Mouse (Mus musculus) CH12.LX (cell line): Measurements from ENCODE around the gene Cep97.
A peak's percentile ranks its signal among the peaks of the same experiment; 100 is the strongest.

ENCODE experiments used
- BHLHE40 ChIP-seq: IDR thresholded peaks from 2 replicates; pipeline ENCODE4 v1.6.1; 2011; ENCODE audit warnings: mild to moderate bottlenecking, low read depth, low read length, improper control_type of control experiment
- CTCF ChIP-seq, 2 experiments: IDR thresholded peaks in 1 of 2; conservative IDR thresholded peaks in 1 of 2; 2 replicates each; pipeline ENCODE4 v1.5.1; 2011 to 2012; ENCODE audit warnings: low read depth in 2 of 2, low read length in 2 of 2, improper control_type of control experiment in 1 of 2, inconsistent platforms in 1 of 2, mild to moderate bottlenecking in 1 of 2, moderate library complexity in 1 of 2
- E2F4 ChIP-seq: IDR thresholded peaks from 2 replicates; pipeline ENCODE4 v1.6.1; 2011; ENCODE audit warnings: low read depth, low read length, improper control_type of control experiment; ENCODE audit not compliant: insufficient replicate concordance
- ELF1 ChIP-seq: IDR thresholded peaks from 2 replicates; pipeline ENCODE4 v1.6.1; 2014; ENCODE audit warnings: low read depth, mild to moderate bottlenecking, inconsistent platforms, low read length, improper control_type of control experiment
- HCFC1 ChIP-seq: IDR thresholded peaks from 2 replicates; pipeline ENCODE4 v1.6.1; 2012; ENCODE audit warnings: low read depth, mild to moderate bottlenecking, inconsistent platforms, low read length, improper control_type of control experiment
- NRF1 ChIP-seq: IDR thresholded peaks from 2 replicates; pipeline ENCODE4 v1.6.1; 2014; ENCODE audit warnings: low read depth, mild to moderate bottlenecking, inconsistent platforms, low read length, improper control_type of control experiment, moderate library complexity
- POLR2A ChIP-seq: IDR thresholded peaks from 2 replicates; pipeline ENCODE4 v1.6.1; 2011; ENCODE audit warnings: low read depth, mild to moderate bottlenecking, improper control_type of control experiment, low read length
- USF2 ChIP-seq: conservative IDR thresholded peaks from 2 replicates; pipeline ENCODE4 v1.6.1; 2011; ENCODE audit warnings: low read depth, low read length, improper control_type of control experiment
- ZKSCAN1 ChIP-seq: IDR thresholded peaks from 2 replicates; pipeline ENCODE4 v1.6.1; 2012; ENCODE audit warnings: low read depth, inconsistent platforms, low read length, improper control_type of control experiment, borderline replicate concordance

GRCm38 (mm10) chr16:55971735-55972615 lies 37.3 kb upstream of the Cep97 start:
- TF ChIP-seq BHLHE40, result no peak
- TF ChIP-seq CTCF (conservative IDR thresholded peaks at IDR 0.05 in 1 of 2, IDR thresholded peaks at IDR 0.05 in 1 of 2; ENCODE audit: low read depth in 2 of 2, low read length in 2 of 2), result peak in 1 of 2 experiments; percentile 48; a peak in 2 of 4 replicates
- no peak; the same call in 1 of the 2 replicates for TF ChIP-seq HCFC1
- peak; percentile 8; the same call in 1 of the 2 replicates for TF ChIP-seq POLR2A
- no peak for TF ChIP-seq USF2
- TF ChIP-seq E2F4, result 0 out of 2 replicates have a peak, but pooled peaks have one; percentile 19
- no peak for TF ChIP-seq ZKSCAN1
- no peak for TF ChIP-seq NRF1
- no peak for TF ChIP-seq ELF1
